ENCODE assay signal across 8 mouse cellular contexts in genomic region chr16:31935091-31935979, GRCm38 (mm10). TPM values are rescaled to one million over a fixed set of nuclear protein-coding genes. Genes with fewer than 3 reads are reported as not detected.
DNase-seq lines count a peak whose midpoint lies in the region; ATAC-seq lines count a peak whose summit lies in the region.

No protein-coding gene starts in this region.

- H3K9ac ChIP-seq in liver, embryonic 15.5 days = no peak overlapping the region

- H3K27me3 ChIP-seq in liver, embryonic 15.5 days = peaks cover 63% of the 10 kb centered on the region

- no peaks in the 10 kb centered on the region for H3K9me3 ChIP-seq in liver, embryonic 15.5 days (replicated peaks)

- H3K27ac ChIP-seq in liver, embryonic 15.5 days (replicated peaks) = no peak overlapping the region

- peak; percentile 63 for DNase-seq in embryo, embryonic 10.5 days (ENCODE audit: low spot score)
- no peak for DNase-seq in embryo, embryonic 10 days (ENCODE audit: low spot score)
- DNase-seq in thymus, postnatal 14 days = peak; percentile 21
- DNase-seq in thymus, postnatal 36 days = no peak
- peak; percentile 54 for DNase-seq in right cerebral cortex, postnatal 14 days
- no peak for DNase-seq in gastrocnemius, postnatal 10 days

- 5% methylated on average over 36 of the region's 36 CpGs for WGBS in liver, embryonic 15.5 days (ENCODE audit: insufficient replicate concordance)

- H3K4me2 ChIP-seq in liver, embryonic 15.5 days = peak overlapping the region; percentile 50

- peak; percentile 46 to 49; a peak in 3 of 4 replicates for ATAC-seq in hematopoietic stem cell, adult 5-6 weeks (replicated peaks in 1 of 2; ENCODE audit: insufficient read depth in 1 of 2, low FRiP score in 2 of 2, low TSS enrichment in 1 of 2, low read depth in 1 of 2, poor library complexity in 2 of 2, severe bottlenecking in 2 of 2)
- peak; percentile 32; the same call in 1 of the 2 replicates for ATAC-seq in liver, embryonic 15.5 days (ENCODE audit: insufficient read depth)

- peak overlapping the region; percentile 14; the same call in 1 of the 2 replicates for H3K4me3 ChIP-seq in liver, embryonic 15.5 days (replicated peaks)

- H3K4me1 ChIP-seq in liver, embryonic 15.5 days (replicated peaks) = peaks cover 17% of the 10 kb centered on the region

- H3K36me3 ChIP-seq in liver, embryonic 15.5 days (replicated peaks) = no peaks in the 10 kb centered on the region

RNA-seq across cellular contexts. Expression of gene Pigz, which starts 1.7 kb away (rescaled TPM):
- not detected in 2 replicates for total RNA-seq in hematopoietic stem cell, adult 5-6 weeks (2017)
- polyA plus RNA-seq in liver, embryonic 15.5 days (2015; fragmentation: Nextera tagmentation; extraction: Ambion mirVana) = 0.23 and 0.48 TPM in 2 replicates
- 1 to 10 TPM; 5.9 to 7.5 TPM for total RNA-seq in gastrocnemius, postnatal 10 days (2021)

RNA-seq across cellular contexts. Expression of gene 0610012G03Rik, which starts 13.0 kb away (rescaled TPM):
- total RNA-seq in hematopoietic stem cell, adult 5-6 weeks (2017) = 9.6 and 14.9 TPM in 2 replicates
- polyA plus RNA-seq in liver, embryonic 15.5 days (2015; fragmentation: Nextera tagmentation; extraction: Ambion mirVana) = 38.1 and 39.4 TPM in 2 replicates
- total RNA-seq in gastrocnemius, postnatal 10 days (2021) = 10 to 100 TPM; 41.2 to 47.7 TPM

RNA-seq across cellular contexts. Expression of gene Ncbp2, which starts 13.0 kb away (rescaled TPM):
- total RNA-seq in hematopoietic stem cell, adult 5-6 weeks (2017) = 41.9 and 45.2 TPM in 2 replicates
- 27.5 and 28.3 TPM in 2 replicates for polyA plus RNA-seq in liver, embryonic 15.5 days (2015; fragmentation: Nextera tagmentation; extraction: Ambion mirVana)
- total RNA-seq in gastrocnemius, postnatal 10 days (2021) = 10 to 100 TPM; 18.7 to 23.6 TPM

RNA-seq across cellular contexts. Expression of gene Meltf, which starts 56.7 kb away (rescaled TPM):
- not detected in 2 replicates for total RNA-seq in hematopoietic stem cell, adult 5-6 weeks (2017)
- 0.02 and 0.07 TPM in 2 replicates for polyA plus RNA-seq in liver, embryonic 15.5 days (2015; fragmentation: Nextera tagmentation; extraction: Ambion mirVana)
- under 1 TPM in 1 of 2 experiments, not detected in 1; 0.05 TPM for total RNA-seq in gastrocnemius, postnatal 10 days (2021)

Comparison
In these comparisons a context has a peak if more than half of its experiments do, and no peak if none do; other contexts are left out.
1. DNase-seq: peak in embryo, embryonic 10.5 days (single experiment), thymus, postnatal 14 days (single experiment) and right cerebral cortex, postnatal 14 days (single experiment); none in embryo, embryonic 10 days (single experiment), thymus, postnatal 36 days (0 of 2) and gastrocnemius, postnatal 10 days (single experiment).